Mouse (Mus musculus) heart, embryonic 13.5 days (tissue): ENCODE measurements around the gene Six3. TPM values are rescaled to one million over a fixed set of nuclear protein-coding genes. Genes with fewer than 3 reads are reported as not detected.
A peak's percentile ranks its signal among the peaks of the same experiment; 100 is the strongest.

Source experiments
- ATAC-seq: fragments of 200-750 bp; cut with Nextera tagmentation; 2 replicates; pipeline ENCODE4 v1.8.0; 2017; ENCODE audit warnings: moderate TSS enrichment; ENCODE audit not compliant: insufficient number of reproducible peaks, low FRiP score, low TSS enrichment; ENCODE audit errors: extremely low read depth
- H3K27ac ChIP-seq: fragments of 300-500 bp; sonication (generic); replicated peaks from 2 replicates; pipeline ENCODE4 v1.5.1; 2015; ENCODE audit warnings: moderate library complexity, mild to moderate bottlenecking, inconsistent platforms
- H3K27me3 ChIP-seq: fragments of 300-500 bp; sonication (generic); replicated peaks from 2 replicates; pipeline ENCODE4 v1.6.1; 2015; ENCODE audit warnings: mild to moderate bottlenecking, inconsistent platforms
- H3K36me3 ChIP-seq: fragments of 300-500 bp; sonication (generic); 2 replicates; pipeline ENCODE4 v1.6.1; 2015; ENCODE audit warnings: mild to moderate bottlenecking, inconsistent platforms
- H3K4me1 ChIP-seq: fragments of 300-500 bp; sonication (generic); 2 replicates; pipeline ENCODE4 v1.6.1; 2015; ENCODE audit warnings: inconsistent platforms
- H3K4me2 ChIP-seq: fragments of 300-500 bp; sonication (generic); 2 replicates; pipeline ENCODE4 v1.6.1; 2015; ENCODE audit warnings: inconsistent platforms, mild to moderate bottlenecking, moderate library complexity
- H3K4me3 ChIP-seq: fragments of 300-500 bp; sonication (generic); 2 replicates; pipeline ENCODE4 v1.5.1; 2015; ENCODE audit warnings: moderate library complexity, mild to moderate bottlenecking, inconsistent platforms
- H3K9ac ChIP-seq: fragments of 300-500 bp; sonication (generic); 2 replicates; pipeline ENCODE4 v1.6.1; 2015; ENCODE audit warnings: inconsistent platforms, mild to moderate bottlenecking, moderate library complexity
- H3K9me3 ChIP-seq: fragments of 300-500 bp; sonication (generic); 2 replicates; pipeline ENCODE4 v1.6.1; 2016; ENCODE audit warnings: inconsistent platforms
- WGBS: fragments of 180-500 bp; shearing (Covaris S2); methylation state at CpG from one replicate; pipeline ENCODE4 v1.1.7; 2015; ENCODE audit warnings: mixed read lengths; 5-methylcytosine and 5-hydroxymethylcytosine counted together
- polyA plus RNA-seq: library from polyadenylated mRNA; unstranded; fragments of >200 nt; fragmentation: Nextera tagmentation; extraction: Ambion mirVana; gene quantifications from 2 replicates; pipeline ENCODE4 v1.2.1, GENCODE M21; 2015

Gene Six3
- not detected in 2 replicates for polyA plus RNA-seq

GRCm38 (mm10) chr17:85613266-85613860 is at the start of gene Six3:
Gene Six3, plus strand, starts transcription at chr17:85613608.
- ATAC-seq = no peak
- H3K27ac ChIP-seq = no peak within 1 kb of the TSS
- H3K4me2 ChIP-seq = no peak within 1 kb of the TSS
- no peak within 1 kb of the TSS for H3K4me3 ChIP-seq
- H3K9me3 ChIP-seq = no peaks in the 10 kb centered on the region
- H3K27me3 ChIP-seq = peaks cover 100% of the 10 kb centered on the region
- under 1% methylated on average over 26 of the region's 30 CpGs for WGBS
- H3K9ac ChIP-seq = no peak within 1 kb of the TSS
- H3K4me1 ChIP-seq = peaks cover 21% of the 10 kb centered on the region
- H3K36me3 ChIP-seq = no peaks in the 10 kb centered on the region

- peaks cover 19% of the 10 kb centered on the region for H3K27me3 ChIP-seq
- H3K36me3 ChIP-seq = no peaks in the 10 kb centered on the region
- WGBS = 15% methylated on average over 7 of the region's 7 CpGs
- H3K4me1 ChIP-seq = peaks cover 22% of the 10 kb centered on the region
- H3K4me2 ChIP-seq = peak overlapping the region; percentile 19; the same call in 1 of the 2 replicates
- no peak overlapping the region for H3K27ac ChIP-seq
- peaks cover 8% of the 10 kb centered on the region; the same call in 1 of the 2 replicates for H3K9me3 ChIP-seq
- no peak for ATAC-seq
- H3K9ac ChIP-seq = no peak overlapping the region
- no peak overlapping the region for H3K4me3 ChIP-seq
Observed at GRCm38 (mm10) chr17:85564107-85564506, 49.3 kb upstream of the Six3 start.

GRCm38 (mm10) chr17:85574023-85574422 is 39.4 kb upstream of the Six3 start:
- Histone ChIP-seq H3K4me2 (no peak overlapping the region), H3K27ac (no peak overlapping the region), H3K9ac (no peak overlapping the region), H3K4me1 (peaks cover 12% of the 10 kb centered on the region; the same call in 1 of the 2 replicates), H3K36me3 (no peaks in the 10 kb centered on the region), H3K9me3 (no peaks in the 10 kb centered on the region), H3K4me3 (no peak overlapping the region), H3K27me3 (peaks cover 32% of the 10 kb centered on the region)
- WGBS = 75% methylated on average over 3 of the region's 3 CpGs
- ATAC-seq = no peak

- no peak for ATAC-seq
- Histone ChIP-seq H3K4me1 (peaks cover 12% of the 10 kb centered on the region; the same call in 1 of the 2 replicates), H3K9ac (no peak overlapping the region), H3K36me3 (no peaks in the 10 kb centered on the region), H3K4me2 (no peak overlapping the region), H3K9me3 (no peaks in the 10 kb centered on the region), H3K27ac (no peak overlapping the region), H3K4me3 (no peak overlapping the region), H3K27me3 (peaks cover 35% of the 10 kb centered on the region)
- 39% methylated on average over 5 of the region's 5 CpGs for WGBS
Observed at GRCm38 (mm10) chr17:85578290-85578689, 35.1 kb upstream of the Six3 start.

GRCm38 (mm10) chr17:85579350-85579749 is 34.1 kb upstream of the Six3 start:
- no peak for ATAC-seq

GRCm38 (mm10) chr17:85580221-85580620 is 33.2 kb upstream of the Six3 start:
- ATAC-seq = no peak
- WGBS = 78% methylated on average over 6 of the region's 6 CpGs
- H3K36me3 ChIP-seq = no peaks in the 10 kb centered on the region
- H3K9ac ChIP-seq = no peak overlapping the region
- no peak overlapping the region for H3K4me2 ChIP-seq
- no peak overlapping the region for H3K4me3 ChIP-seq
- peaks cover 12% of the 10 kb centered on the region; the same call in 1 of the 2 replicates for H3K4me1 ChIP-seq
- H3K27ac ChIP-seq = no peak overlapping the region
- no peaks in the 10 kb centered on the region for H3K9me3 ChIP-seq
- peaks cover 35% of the 10 kb centered on the region for H3K27me3 ChIP-seq

More at GRCm38 (mm10) chr17:85579350-85579749, 34.1 kb upstream of the Six3 start:
- H3K27ac ChIP-seq = no peak overlapping the region
- H3K4me2 ChIP-seq = no peak overlapping the region
- 74% methylated on average over 10 of the region's 10 CpGs for WGBS
- H3K4me3 ChIP-seq = no peak overlapping the region
- H3K9ac ChIP-seq = no peak overlapping the region
- H3K9me3 ChIP-seq = no peaks in the 10 kb centered on the region
- peaks cover 35% of the 10 kb centered on the region for H3K27me3 ChIP-seq
- H3K4me1 ChIP-seq = peaks cover 12% of the 10 kb centered on the region; the same call in 1 of the 2 replicates
- no peaks in the 10 kb centered on the region for H3K36me3 ChIP-seq

GRCm38 (mm10) chr17:85584170-85584569 is 29.2 kb upstream of the Six3 start:
- Histone ChIP-seq H3K4me2 (no peak overlapping the region), H3K4me3 (no peak overlapping the region), H3K36me3 (no peaks in the 10 kb centered on the region), H3K27me3 (peaks cover 13% of the 10 kb centered on the region), H3K9ac (no peak overlapping the region), H3K9me3 (no peaks in the 10 kb centered on the region), H3K4me1 (no peaks in the 10 kb centered on the region), H3K27ac (no peak overlapping the region)
- no peak for ATAC-seq
- 73% methylated on average over 4 of the region's 4 CpGs for WGBS

- H3K36me3 ChIP-seq = no peaks in the 10 kb centered on the region
- H3K4me1 ChIP-seq = no peaks in the 10 kb centered on the region
- 44% methylated on average over 7 of the region's 7 CpGs for WGBS
- H3K27me3 ChIP-seq = peaks cover 9% of the 10 kb centered on the region
- no peak overlapping the region for H3K9ac ChIP-seq
- H3K27ac ChIP-seq = no peak overlapping the region
- H3K4me3 ChIP-seq = no peak overlapping the region
- no peaks in the 10 kb centered on the region for H3K9me3 ChIP-seq
- no peak for ATAC-seq
- H3K4me2 ChIP-seq = no peak overlapping the region
Observed at GRCm38 (mm10) chr17:85584573-85584972, 28.8 kb upstream of the Six3 start.

GRCm38 (mm10) chr17:85585779-85586178 is 27.6 kb upstream of the Six3 start:
- H3K27ac ChIP-seq = no peak overlapping the region
- WGBS = 83% methylated on average over 5 of the region's 5 CpGs
- no peaks in the 10 kb centered on the region for H3K36me3 ChIP-seq
- no peak overlapping the region for H3K9ac ChIP-seq
- H3K4me2 ChIP-seq = no peak overlapping the region
- H3K9me3 ChIP-seq = 0 out of 2 replicates have a peak, but pooled peaks cover under 1% of the 10 kb centered on the region
- H3K4me3 ChIP-seq = no peak overlapping the region
- no peaks in the 10 kb centered on the region for H3K4me1 ChIP-seq
- peaks cover 6% of the 10 kb centered on the region for H3K27me3 ChIP-seq
- ATAC-seq = no peak

GRCm38 (mm10) chr17:85591976-85592375 is 21.4 kb upstream of the Six3 start:
- Histone ChIP-seq H3K4me2 (no peak overlapping the region), H3K4me1 (no peaks in the 10 kb centered on the region), H3K36me3 (no peaks in the 10 kb centered on the region), H3K9me3 (0 out of 2 replicates have a peak, but pooled peaks cover 4% of the 10 kb centered on the region), H3K27ac (no peak overlapping the region), H3K4me3 (no peak overlapping the region), H3K27me3 (peaks cover 24% of the 10 kb centered on the region), H3K9ac (no peak overlapping the region)
- no peak for ATAC-seq
- 72% methylated on average over 6 of the region's 6 CpGs for WGBS

GRCm38 (mm10) chr17:85595853-85596252 is 17.6 kb upstream of the Six3 start:
- no peak for ATAC-seq
- no peak overlapping the region for H3K9ac ChIP-seq

GRCm38 (mm10) chr17:85596341-85596890 is 17.0 kb upstream of the Six3 start:
- no peak for ATAC-seq
- H3K4me3 ChIP-seq = no peak overlapping the region
- H3K27ac ChIP-seq = no peak overlapping the region
- peaks cover 65% of the 10 kb centered on the region for H3K27me3 ChIP-seq
- no peaks in the 10 kb centered on the region for H3K9me3 ChIP-seq
- H3K36me3 ChIP-seq = no peaks in the 10 kb centered on the region
- no peaks in the 10 kb centered on the region for H3K4me1 ChIP-seq
- 28% methylated on average over 6 of the region's 6 CpGs for WGBS
- no peak overlapping the region for H3K9ac ChIP-seq
- H3K4me2 ChIP-seq = no peak overlapping the region

More at GRCm38 (mm10) chr17:85595853-85596252, 17.6 kb upstream of the Six3 start:
- peaks cover 59% of the 10 kb centered on the region for H3K27me3 ChIP-seq
- H3K4me2 ChIP-seq = 0 out of 2 replicates have a peak overlapping the region, but pooled peaks have one; percentile 13
- H3K4me1 ChIP-seq = no peaks in the 10 kb centered on the region
- 69% methylated on average over 10 of the region's 10 CpGs for WGBS
- no peak overlapping the region for H3K4me3 ChIP-seq
- H3K9me3 ChIP-seq = 0 out of 2 replicates have a peak, but pooled peaks cover 4% of the 10 kb centered on the region
- no peak overlapping the region for H3K27ac ChIP-seq
- H3K36me3 ChIP-seq = no peaks in the 10 kb centered on the region
